Mouse (Mus musculus) cerebellum, adult 2 months (tissue): ENCODE measurements around the gene Nom1.

Experiments used
- CTCF ChIP-seq: fragments of 200-500 bp; IDR thresholded peaks from 2 replicates; pipeline ENCODE4 v1.5.1; 2011; ENCODE audit warnings: low read depth, mild to moderate bottlenecking, control low read depth, low read length, moderate library complexity, borderline replicate concordance; ENCODE audit not compliant: insufficient read depth
- POLR2A ChIP-seq: fragments of 200-500 bp; IDR thresholded peaks from 2 replicates; pipeline ENCODE4 v1.6.1; 2011; ENCODE audit warnings: low read length, control low read depth, borderline replicate concordance; ENCODE audit not compliant: insufficient read depth

DNA sequence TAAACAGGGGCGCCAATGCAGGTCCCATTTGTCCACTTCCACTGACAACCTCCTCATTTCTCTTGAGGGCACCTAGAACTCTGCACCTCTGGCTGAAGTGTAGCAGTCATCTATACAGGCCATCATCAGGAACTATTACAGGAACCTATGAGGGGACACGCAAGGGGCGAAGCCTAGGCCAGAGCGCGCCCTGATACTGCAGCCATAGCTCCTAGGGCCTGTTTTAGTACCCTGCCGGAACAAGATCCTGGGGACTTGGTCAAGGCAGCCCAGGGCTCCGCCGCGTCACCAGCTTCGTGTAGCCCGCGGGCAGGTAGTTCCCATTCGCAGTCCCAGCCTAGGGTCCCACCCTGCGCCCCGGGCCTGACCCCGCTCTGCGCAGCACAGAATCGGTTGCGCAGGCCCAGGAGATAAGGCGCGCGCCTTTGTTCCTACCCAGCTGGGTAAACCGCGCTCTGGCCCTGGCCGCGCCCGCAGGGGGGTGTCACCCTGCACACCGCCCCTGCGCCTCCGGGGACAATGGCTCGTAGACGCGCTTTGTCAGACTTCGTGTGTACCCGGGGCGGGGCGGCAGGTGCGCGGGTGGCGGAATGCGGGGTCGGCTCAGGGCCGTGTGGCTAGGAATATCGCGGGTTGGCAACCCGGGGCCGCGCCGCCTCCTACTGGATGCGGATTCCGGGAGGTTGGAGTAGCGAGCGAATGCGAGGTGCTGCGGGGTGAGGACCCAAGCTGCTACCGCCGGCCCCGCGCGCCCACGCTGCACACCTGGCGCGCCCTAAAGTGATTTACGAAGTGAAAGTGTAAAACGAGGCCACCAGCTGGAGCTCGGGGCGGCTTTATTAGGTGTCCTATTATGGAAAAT is 33.3 kb downstream of the Nom1 start:
- TF ChIP-seq CTCF (no peak), POLR2A (no peak)
